Mouse (Mus musculus) intestine, embryonic 16.5 days (tissue): ENCODE data around the gene Pou3f1. TPM values are rescaled to one million over a fixed set of nuclear protein-coding genes. Genes with fewer than 3 reads are reported as not detected.
"Not testable (repeated sequence)": the region's sequence is repeated elsewhere in the genome, so short reads cannot be mapped to it uniquely, and the experiment has no call there.

ENCODE experiments used
- ATAC-seq: fragments of 200-750 bp; cut with Nextera tagmentation; 2 replicates; pipeline ENCODE4 v1.8.0; 2017; ENCODE audit warnings: moderate TSS enrichment, moderate library complexity
- H3K27ac ChIP-seq: fragments of 300-500 bp; sonication (generic); 2 replicates; pipeline ENCODE4 v1.5.1; 2014; ENCODE audit warnings: mild to moderate bottlenecking, low read length
- H3K27me3 ChIP-seq: fragments of 300-500 bp; sonication (generic); replicated peaks from 2 replicates; pipeline ENCODE4 v1.6.1; 2014; ENCODE audit warnings: low read length, control low read depth, mixed read lengths; ENCODE audit not compliant: control insufficient read depth, insufficient read depth
- H3K36me3 ChIP-seq: fragments of 300-500 bp; sonication (generic); 2 replicates; pipeline ENCODE4 v1.6.1; 2014; ENCODE audit warnings: low read length, control low read depth; ENCODE audit not compliant: control insufficient read depth, insufficient read depth
- H3K4me1 ChIP-seq: fragments of 300-500 bp; sonication (generic); 2 replicates; pipeline ENCODE4 v1.6.1; 2014; ENCODE audit warnings: low read length, control low read depth, mixed read lengths; ENCODE audit not compliant: control insufficient read depth, insufficient read depth
- H3K4me2 ChIP-seq: fragments of 300-500 bp; sonication (generic); 2 replicates; pipeline ENCODE4 v1.6.1; 2014; ENCODE audit warnings: low read depth, low read length, control low read depth
- H3K4me3 ChIP-seq: fragments of 300-500 bp; sonication (generic); 2 replicates; pipeline ENCODE4 v1.5.1; 2014; ENCODE audit warnings: mild to moderate bottlenecking, low read length
- H3K9ac ChIP-seq: fragments of 300-500 bp; sonication (generic); 2 replicates; pipeline ENCODE4 v1.6.1; 2014; ENCODE audit warnings: low read depth, low read length
- H3K9me3 ChIP-seq: fragments of 300-500 bp; sonication (generic); 2 replicates; pipeline ENCODE4 v1.6.1; 2016; ENCODE audit warnings: low read length, control low read depth; ENCODE audit not compliant: control insufficient read depth
- WGBS: fragments of 180-500 bp; shearing (Covaris S2); extraction: QIAGEN DNeasy Blood & Tissue Kit; methylation state at CpG from one replicate; pipeline ENCODE4 v1.1.7; 2014; 5-methylcytosine and 5-hydroxymethylcytosine counted together
- polyA plus RNA-seq: library from polyadenylated mRNA; unstranded; fragments of >200 nt; fragmentation: Nextera tagmentation; extraction: Ambion mirVana; gene quantifications from 2 replicates; pipeline ENCODE4 v1.2.1, GENCODE M21; 2015

Gene Pou3f1
- polyA plus RNA-seq, 1 experiment from 2014 or later: 0.04 TPM

DNA sequence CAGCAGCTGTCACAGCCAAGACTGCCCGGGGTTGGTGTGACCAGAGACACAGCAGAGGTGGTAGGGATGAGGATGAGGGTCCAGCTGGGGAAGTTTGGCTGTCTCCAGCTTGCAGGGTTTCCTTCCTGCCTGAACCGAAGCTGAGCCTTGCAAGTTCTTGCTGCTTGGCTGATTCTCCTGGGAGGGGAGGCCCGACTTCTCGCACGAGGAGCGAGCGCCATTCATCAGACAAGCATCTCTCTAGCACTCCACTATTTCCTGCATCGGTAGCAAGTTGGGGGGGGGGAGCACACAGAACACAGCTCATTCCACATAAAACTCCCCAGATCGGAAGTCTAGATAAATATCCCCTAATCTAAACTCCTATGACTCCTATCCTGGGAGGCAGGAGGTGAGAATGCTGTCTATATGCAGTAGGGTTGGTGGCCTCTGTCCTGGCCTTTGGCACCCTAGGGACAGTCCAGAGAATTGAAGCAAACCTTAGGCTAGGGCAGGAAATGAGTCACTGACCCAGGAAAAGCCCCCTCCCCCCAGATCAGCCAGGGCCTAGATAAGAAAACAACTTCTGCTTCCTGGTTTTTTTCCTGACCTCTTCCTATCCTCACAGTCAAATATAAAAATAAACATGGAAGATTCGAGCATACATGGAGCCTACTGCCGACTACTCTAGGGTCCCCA, 48.3 kb downstream of the Pou3f1 start:
- peak overlapping the region; percentile 83 for H3K27ac ChIP-seq
- H3K9ac ChIP-seq: peak overlapping the region; percentile 7
- ATAC-seq: no peak
- no peaks in the 10 kb centered on the region for H3K36me3 ChIP-seq
- peak overlapping the region; percentile 23; the same call in 1 of the 2 replicates for H3K4me2 ChIP-seq
- WGBS: 25% methylated on average over 11 of the region's 11 CpGs
- peaks cover 51% of the 10 kb centered on the region for H3K4me1 ChIP-seq
- H3K4me3 ChIP-seq: no peak overlapping the region; the same call in 1 of the 2 replicates
- H3K27me3 ChIP-seq: no peaks in the 10 kb centered on the region
- H3K9me3 ChIP-seq: no peaks in the 10 kb centered on the region

DNA sequence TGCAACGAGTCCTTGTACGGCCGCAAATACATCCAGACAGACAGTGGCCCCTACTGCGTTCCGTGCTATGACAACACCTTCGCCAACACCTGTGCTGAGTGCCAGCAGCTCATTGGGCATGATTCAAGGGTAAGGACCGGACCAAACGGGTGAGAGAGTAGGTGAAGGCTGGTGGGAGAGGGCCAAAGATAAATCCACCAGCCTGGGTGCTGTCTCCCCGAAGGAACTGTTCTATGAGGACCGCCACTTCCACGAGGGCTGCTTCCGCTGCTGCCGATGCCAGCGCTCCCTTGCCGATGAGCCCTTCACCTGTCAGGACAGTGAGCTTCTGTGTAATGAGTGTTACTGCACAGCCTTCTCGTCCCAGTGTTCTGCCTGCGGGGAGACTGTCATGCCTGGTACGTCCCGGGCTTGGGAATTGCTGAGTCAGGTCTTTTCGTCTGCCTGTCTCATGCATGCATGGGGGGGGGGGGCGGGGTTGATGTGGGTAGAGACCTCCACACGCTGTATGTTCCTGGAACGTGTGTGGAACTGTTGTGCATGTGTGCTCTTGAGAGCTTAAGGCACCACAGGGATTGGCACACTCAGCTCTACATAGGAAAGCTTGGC, 49.2 kb downstream of the Pou3f1 start:
- Histone ChIP-seq H3K9me3 (no peaks in the 10 kb centered on the region), H3K27me3 (no peaks in the 10 kb centered on the region), H3K4me1 (peaks cover 54% of the 10 kb centered on the region), H3K36me3 (no peaks in the 10 kb centered on the region), H3K27ac (peak overlapping the region; percentile 83), H3K4me3 (no peak overlapping the region), H3K9ac (no peak overlapping the region), H3K4me2 (no peak overlapping the region; the same call in 1 of the 2 replicates)
- ATAC-seq: no peak
- WGBS: 84% methylated on average over 23 of the region's 23 CpGs

DNA sequence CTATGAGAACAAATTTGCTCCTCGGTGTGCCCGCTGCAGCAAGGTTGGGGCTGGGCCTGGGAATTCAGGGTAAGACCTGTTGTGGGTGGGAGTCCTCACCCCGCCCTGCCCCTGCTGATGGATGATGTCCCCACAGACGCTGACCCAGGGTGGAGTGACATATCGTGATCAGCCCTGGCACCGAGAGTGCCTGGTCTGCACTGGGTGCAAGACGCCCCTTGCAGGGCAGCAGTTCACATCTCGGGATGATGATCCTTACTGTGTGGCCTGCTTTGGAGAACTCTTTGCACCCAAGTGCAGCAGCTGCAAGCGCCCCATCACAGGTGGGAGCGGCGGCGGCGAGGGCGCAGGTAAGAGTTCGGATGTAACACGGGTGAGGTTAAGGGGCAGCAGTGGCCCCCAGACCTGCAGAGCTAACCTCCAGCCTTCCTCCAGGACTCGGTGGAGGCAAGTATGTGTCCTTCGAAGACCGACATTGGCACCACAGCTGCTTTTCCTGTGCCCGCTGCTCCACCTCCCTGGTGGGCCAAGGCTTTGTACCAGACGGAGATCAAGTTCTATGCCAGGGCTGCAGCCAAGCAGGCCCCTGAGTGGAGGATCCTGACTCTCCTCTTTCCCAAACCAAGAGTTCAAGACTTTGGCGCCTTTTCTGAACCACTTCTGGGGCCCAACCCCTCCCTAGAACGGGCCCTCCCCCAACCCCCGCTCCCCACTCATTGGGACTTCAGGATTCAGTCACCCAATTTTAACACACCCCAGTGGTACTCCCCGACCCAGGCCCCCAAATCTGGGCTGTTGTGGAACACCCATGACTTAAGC, 51.0 kb downstream of the Pou3f1 start:
- H3K27me3 ChIP-seq, H3K36me3 ChIP-seq, H3K4me2 ChIP-seq, H3K9ac ChIP-seq, H3K9me3 ChIP-seq, ATAC-seq, H3K4me3 ChIP-seq: not testable (repeated sequence)
- 87% methylated on average over 25 of the region's 25 CpGs for WGBS
- peaks cover 47% of the 10 kb centered on the region for H3K4me1 ChIP-seq
- H3K27ac ChIP-seq: peak overlapping the region; percentile 41; the same call in 1 of the 2 replicates

DNA sequence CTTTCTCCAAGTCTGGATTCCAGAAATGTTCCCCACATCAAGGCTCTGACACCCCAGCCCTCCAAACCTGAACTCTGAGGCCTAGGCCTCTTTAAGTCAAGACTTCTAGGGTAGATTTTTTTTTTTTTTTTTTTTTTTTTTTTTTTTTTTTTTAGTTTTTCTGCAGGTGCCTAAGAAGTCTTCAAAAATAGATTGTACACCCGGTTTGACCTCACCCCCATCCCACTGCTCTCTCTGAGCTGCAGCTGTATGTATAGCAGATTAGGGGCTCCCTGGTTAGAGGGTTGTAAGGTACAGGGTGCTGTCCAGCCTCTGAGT, 51.6 kb downstream of the Pou3f1 start:
- peak overlapping the region; percentile 98 for H3K27ac ChIP-seq
- H3K4me1 ChIP-seq: peaks cover 45% of the 10 kb centered on the region
- H3K9ac ChIP-seq: peak overlapping the region; percentile 67; the same call in 1 of the 2 replicates
- H3K4me3 ChIP-seq: peak overlapping the region; percentile 49
- WGBS: 18% methylated on average over 1 of the region's 1 CpGs
- not testable (repeated sequence) for ATAC-seq, H3K36me3 ChIP-seq, H3K27me3 ChIP-seq, H3K9me3 ChIP-seq
- H3K4me2 ChIP-seq: peak overlapping the region; percentile 67

DNA sequence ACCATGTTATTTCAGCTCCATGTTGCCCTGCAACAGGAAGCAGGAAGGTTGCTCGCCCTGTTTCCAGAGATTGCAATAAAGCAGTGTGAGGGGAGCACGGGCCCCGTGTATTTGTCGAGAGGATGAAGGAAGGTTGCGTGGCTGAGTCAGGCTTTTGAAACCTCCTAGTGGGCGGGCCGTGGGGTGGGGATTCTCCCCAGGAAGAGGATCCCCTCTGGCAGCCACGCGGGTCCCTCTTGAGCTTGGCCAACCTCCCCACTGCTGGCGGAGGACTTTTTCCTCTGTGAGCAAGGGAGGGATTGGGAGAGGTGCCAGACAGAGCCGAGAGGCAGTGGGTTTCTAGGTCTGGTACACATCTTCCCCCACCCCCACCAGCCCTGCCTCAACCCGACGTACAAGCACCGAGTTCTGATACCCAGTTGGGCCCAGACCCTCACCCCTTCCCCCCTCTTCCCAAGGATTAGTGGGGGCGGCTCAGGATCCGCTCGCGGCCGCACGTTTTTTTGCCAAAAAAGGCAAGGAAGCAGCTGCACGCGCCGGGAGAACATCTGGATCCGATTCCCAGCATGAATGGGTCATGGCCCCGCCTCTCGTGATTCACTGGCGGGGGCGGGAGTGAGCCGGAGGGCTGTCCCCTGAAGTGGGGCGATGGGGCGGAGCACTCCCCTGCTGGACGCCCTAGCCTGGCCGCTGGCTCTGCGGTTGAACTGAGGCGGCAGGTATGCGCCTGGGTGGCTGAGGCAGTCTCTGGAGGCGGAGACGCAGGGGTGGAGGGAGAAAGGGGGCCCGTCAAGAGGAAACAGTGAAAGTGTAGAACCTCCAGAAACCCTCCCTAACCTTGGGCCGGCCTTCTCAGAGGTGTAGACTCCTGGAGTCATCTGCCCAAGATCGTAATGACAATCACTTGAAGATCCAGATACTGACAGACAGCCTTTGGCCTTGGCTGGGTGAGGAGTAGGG, 52.2 kb downstream of the Pou3f1 start:
- Histone ChIP-seq H3K4me2 (peak overlapping the region; percentile 67), H3K27me3 (no peaks in the 10 kb centered on the region), H3K4me1 (peaks cover 39% of the 10 kb centered on the region), H3K9ac (peak overlapping the region; percentile 67), H3K9me3 (no peaks in the 10 kb centered on the region), H3K27ac (peak overlapping the region; percentile 98), H3K36me3 (no peaks in the 10 kb centered on the region), H3K4me3 (peak overlapping the region; percentile 49)
- peak; percentile 92 for ATAC-seq
- WGBS: 1% methylated on average over 41 of the region's 41 CpGs

DNA sequence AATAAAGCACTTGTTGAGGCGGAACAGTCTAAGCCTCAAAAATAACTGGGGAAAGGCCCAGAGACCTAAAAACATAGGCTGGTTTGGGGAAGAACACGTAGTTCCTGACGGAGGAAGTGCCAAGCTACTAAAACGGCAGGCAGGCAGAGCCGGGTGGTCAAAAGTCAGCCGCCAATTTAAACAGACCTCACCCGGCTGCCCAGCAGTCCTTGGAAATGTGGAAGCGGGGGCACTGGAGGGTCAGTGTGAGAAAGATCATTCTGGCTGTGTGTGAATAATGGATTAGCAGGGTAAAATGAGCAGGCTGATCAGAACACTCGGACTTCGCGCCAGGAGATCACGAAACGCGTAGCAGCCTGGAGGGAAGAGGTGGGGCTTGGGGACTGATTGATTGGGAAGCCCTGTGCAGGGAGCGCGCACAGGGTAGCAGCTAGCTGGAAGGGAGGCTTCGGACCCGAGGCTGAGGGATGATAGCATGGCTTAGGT, 53.4 kb downstream of the Pou3f1 start:
- WGBS: 4% methylated on average over 18 of the region's 18 CpGs
- peak overlapping the region; percentile 67 for H3K9ac ChIP-seq
- no peak for ATAC-seq

More for the DNA sequence above, 53.4 kb downstream of the Pou3f1 start:
- Histone ChIP-seq H3K36me3 (no peaks in the 10 kb centered on the region), H3K9me3 (no peaks in the 10 kb centered on the region), H3K4me3 (peak overlapping the region; percentile 27), H3K4me1 (peaks cover 30% of the 10 kb centered on the region), H3K4me2 (peak overlapping the region; percentile 67), H3K27me3 (no peaks in the 10 kb centered on the region), H3K27ac (peak overlapping the region; percentile 98)

Other genes starting within 250 kb of the Pou3f1 start
- gene 3100002H09Rik, start 46.0 kb upstream of the Pou3f1 start, polyA plus RNA-seq: not detected in 2 replicates
- 51.8 and 58.6 TPM in 2 replicates for gene Utp11, start 36.8 kb downstream of the Pou3f1 start, polyA plus RNA-seq
- gene Fhl3, start 43.9 kb downstream of the Pou3f1 start, polyA plus RNA-seq: 5.1 and 5.2 TPM in 2 replicates
- 105 and 125 TPM in 2 replicates for gene Sf3a3, start 58.0 kb downstream of the Pou3f1 start, polyA plus RNA-seq
- 27.0 and 27.5 TPM in 2 replicates for gene Inpp5b, start 85.0 kb downstream of the Pou3f1 start, polyA plus RNA-seq
- 8.5 and 11.1 TPM in 2 replicates for gene Mtf1, start 145.3 kb downstream of the Pou3f1 start, polyA plus RNA-seq
- 27.3 and 29.5 TPM in 2 replicates for gene Yrdc, start 193.9 kb downstream of the Pou3f1 start, polyA plus RNA-seq
- 35.3 and 35.8 TPM in 2 replicates for gene 1110065P20Rik, start 194.4 kb downstream of the Pou3f1 start, polyA plus RNA-seq
- gene Maneal, start 205.4 kb downstream of the Pou3f1 start, polyA plus RNA-seq: 0.36 and 0.44 TPM in 2 replicates
- 0.07 and 0.15 TPM in 2 replicates for gene Epha10, start 224.1 kb downstream of the Pou3f1 start, polyA plus RNA-seq